Mouse (Mus musculus) adrenal gland, postnatal 14 days (tissue): ENCODE measurements at regions not wholly inside any gene's neighbourhood (a gene's known extent, or its start where the extent isn't known, plus 50 kb on each side); places are given as distances from the start of the nearest gene placed in this dataset.

Experiments used
- DNase-seq: peaks from one replicate; pipeline ENCODE4 v3.0.0; 2021; ENCODE audit warnings: mixed read lengths

- DNase-seq, result no peak
Measured at GRCm38 (mm10) chr4:93935692-93936091, 600.4 kb upstream of the Tusc1 start.

- DNase-seq, result no peak
Measured at GRCm38 (mm10) chr4:93927117-93927516, 591.8 kb upstream of the Tusc1 start.

DNA sequence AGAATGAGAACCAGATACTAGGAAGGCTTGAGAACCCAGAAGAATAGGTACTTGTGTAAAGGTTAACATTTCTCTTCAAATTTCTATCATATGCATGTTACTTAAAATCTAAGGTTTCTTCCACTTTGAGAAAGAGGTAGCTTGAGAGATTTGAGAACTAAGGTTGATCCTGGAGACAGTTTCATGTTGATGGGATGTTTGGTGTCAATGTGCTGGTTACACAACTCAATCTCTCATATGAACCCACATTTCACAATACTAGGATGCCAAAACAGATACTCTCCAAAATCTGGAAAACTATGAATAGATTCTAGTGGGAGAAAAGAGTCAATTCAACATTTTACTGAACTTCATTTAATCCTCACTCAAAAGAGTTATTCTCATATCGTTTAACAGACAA lies 589.1 kb upstream of the Tusc1 start:
- no peak for DNase-seq

DNA sequence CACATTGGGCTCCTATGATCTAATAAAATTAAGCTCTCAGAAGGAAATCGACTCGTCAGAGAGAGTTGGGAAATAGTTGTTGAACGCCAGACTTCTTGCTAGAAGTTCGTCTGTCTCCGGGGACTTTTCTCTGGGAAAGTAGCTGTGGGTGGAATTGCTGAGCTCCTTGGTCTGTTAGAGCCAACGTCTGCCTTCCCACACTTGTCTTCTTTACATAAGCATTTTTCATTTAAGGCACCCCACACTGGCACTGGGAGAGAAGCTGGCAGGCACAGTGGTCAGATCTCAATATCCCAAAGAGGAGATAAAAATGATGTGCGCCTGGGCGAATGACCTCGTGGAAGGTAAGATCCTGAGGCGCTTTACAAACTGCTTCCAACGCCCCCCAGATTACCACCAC lies 551.3 kb upstream of the Tusc1 start:
- peak; percentile 11 for DNase-seq

- no peak for DNase-seq
Measured at GRCm38 (mm10) chr4:93881318-93881717, 546.0 kb upstream of the Tusc1 start.

DNA sequence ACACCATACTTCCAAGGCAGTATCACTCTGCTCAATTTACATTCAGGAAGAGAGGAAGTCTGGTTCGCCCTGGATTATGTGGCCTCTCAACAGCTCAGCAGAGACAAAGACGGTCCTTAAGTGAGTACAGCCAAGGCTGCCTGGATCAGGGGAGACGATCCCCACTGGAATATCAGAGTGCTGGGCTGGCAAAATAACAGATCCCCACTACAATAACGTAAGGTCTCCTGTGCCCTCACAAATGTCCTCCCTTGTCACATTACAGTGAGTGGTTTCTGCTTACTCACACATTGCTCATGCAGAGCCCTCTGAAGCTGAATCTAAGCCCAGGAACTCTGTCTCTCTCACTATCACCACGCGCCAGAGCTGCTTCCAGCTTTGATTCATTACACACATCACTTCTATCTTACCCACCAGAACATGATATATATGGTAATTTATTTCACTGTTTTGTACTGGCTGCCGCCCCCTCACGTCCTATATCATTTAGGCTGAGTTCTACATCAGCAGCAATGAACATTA lies 544.1 kb upstream of the Tusc1 start:
- peak; percentile 48 for DNase-seq

GRCm38 (mm10) chr4:93873271-93873670 lies 538.0 kb upstream of the Tusc1 start:
- DNase-seq, result peak; percentile 16

DNA sequence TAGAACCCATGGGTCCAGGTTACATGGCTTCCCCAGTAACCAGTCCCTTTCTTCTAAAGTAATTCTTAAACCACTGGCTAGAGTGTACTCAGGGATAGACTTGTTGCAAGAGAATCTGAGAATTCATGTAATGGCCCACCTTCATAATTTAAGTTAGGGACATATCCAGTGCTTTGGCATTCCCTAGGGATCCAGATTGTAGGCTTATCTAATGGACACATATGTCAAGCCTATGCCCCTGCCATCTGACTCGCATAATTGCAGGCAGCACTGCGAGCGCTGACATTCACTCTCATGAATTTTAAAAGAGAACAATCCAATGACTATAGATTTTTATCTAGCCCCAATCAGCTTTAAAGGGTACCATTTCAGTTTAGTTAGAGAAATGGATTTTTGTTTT lies 518.1 kb upstream of the Tusc1 start:
- no peak for DNase-seq

- no peak for DNase-seq
Measured at GRCm38 (mm10) chr4:93849178-93849577, 513.9 kb upstream of the Tusc1 start.

DNA sequence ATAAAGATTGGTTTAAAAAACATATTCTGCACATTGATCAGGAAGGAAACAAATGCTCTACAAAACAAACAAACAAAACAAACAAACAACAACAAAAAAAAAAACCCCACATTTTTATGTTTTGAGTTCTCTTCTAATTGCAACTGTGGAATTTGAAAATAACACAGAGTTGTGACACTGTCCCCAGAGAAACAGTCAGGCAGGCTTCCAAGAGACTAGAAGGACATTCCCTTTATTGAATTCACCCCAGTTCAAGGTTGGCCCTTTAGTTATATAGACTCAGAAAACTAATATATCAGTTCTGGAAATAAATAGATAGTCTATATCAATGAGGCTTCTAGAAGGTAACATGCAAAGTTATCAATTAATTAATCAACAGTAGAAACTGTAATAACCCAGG lies 495.4 kb upstream of the Tusc1 start:
- DNase-seq, result peak; percentile 58

DNA sequence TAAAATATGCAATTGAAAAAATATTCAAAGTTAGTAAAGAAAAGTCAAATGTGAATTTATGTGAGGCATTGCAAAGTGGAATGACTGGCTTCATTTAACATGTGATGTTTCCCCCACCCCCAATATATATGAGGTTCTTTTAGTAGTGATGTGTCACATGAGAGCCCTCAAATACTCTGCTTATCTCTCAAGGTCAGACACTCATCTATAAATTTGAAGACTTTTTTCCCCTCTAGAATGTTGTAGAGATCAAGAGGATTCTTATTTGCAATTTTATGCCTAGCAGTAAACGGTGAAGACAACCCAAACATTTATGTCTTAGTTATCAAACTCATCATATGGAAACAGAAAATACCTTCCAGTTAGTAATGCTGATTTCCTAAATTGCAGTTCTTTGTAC lies 457.8 kb upstream of the Tusc1 start:
- DNase-seq, result no peak

DNA sequence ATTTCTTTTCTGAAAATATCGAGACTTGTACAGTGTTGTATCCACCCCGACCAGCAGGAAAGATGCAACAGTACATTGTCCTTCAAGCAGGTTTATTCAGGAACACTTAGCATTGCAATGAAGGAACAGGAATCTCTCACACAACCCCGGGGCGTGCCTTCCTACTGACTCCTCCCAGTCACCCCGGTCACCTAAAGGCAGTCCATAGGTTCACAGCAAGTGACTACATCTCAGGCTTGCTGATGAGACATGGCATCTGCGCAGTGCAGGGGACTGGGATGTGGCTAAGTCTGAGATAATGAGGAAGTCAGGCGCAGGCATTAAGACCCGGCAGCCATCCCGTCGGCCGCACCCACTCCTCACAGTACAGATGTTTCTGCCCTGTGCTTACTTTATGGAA lies 454.8 kb upstream of the Tusc1 start:
- DNase-seq, result no peak

GRCm38 (mm10) chr4:93754497-93754896 lies 419.2 kb upstream of the Tusc1 start:
- no peak for DNase-seq

DNA sequence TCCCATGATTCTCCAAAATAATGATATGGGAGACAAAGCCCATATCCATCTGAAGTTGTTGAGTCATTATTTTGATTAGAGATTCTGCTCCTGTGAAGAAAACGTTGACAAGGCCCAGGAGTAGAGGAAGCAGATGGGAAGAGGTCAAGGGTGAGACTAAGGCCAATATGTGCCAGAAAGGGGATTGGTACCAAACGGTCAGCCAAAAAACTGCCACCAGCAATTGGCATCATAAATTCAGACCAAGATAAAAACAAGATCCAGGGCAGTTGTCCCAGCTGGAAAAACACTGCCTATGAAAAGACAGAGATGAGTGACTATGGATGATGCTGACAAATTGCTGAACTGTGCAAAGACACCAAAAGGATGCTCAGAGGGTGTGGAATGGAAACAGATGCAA lies 411.0 kb upstream of the Tusc1 start:
- peak; percentile 56 for DNase-seq

GRCm38 (mm10) chr4:93713711-93714110 lies 378.4 kb upstream of the Tusc1 start:
- peak; percentile 44 for DNase-seq

DNA sequence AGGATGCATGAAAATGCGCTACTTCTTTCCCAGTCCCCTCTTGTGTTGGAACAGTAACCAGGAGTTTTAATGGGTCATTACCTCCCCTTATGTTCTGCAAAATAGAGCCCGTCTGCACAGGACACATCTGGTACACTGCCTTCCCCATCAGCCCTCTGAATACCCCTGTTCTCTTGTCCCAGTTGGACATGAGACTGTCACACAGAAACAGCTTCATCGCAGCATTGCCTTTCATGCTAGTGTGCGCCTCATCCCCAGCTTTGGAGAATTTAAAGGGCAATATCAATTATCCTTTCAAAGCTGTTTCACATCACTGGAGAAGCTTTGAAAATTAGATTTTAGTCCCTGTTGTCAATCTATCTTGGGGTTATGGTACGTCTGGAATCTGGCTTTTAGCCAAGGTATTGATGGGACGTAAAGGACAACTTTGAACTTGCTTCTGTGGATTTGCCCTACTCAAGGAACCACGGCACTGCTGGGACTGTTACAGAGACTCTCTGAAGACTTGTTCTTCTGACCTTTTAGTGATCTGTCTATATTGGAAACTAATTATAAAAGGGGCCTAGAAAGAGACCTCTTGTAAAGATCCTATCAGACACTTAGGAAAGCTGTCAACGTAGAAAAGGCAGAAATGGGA lies 341.2 kb upstream of the Tusc1 start:
- no peak for DNase-seq

GRCm38 (mm10) chr4:93675739-93676402 lies 340.6 kb upstream of the Tusc1 start:
- DNase-seq, result no peak

DNA sequence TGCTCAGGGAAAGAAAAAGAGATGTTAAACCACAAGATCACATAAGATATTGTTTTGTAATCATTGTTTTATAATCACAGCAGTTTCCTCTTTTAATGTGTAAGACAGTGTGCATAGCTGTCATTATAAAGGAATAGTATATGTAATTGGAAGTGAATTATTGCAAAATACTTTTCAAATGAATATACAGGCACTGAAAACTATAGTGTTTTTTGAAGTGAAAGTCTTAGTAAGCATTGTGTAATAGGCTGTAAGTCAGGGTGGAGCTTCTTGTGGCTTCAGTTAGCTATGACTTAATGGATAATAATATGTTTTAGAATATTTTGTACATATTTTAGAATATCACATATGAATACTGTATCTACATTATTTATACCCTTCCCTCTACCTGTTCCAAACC lies 333.7 kb upstream of the Tusc1 start:
- no peak for DNase-seq

GRCm38 (mm10) chr4:93664293-93664692 lies 329.0 kb upstream of the Tusc1 start:
- no peak for DNase-seq

- DNase-seq, result no peak
Measured at GRCm38 (mm10) chr4:93638207-93638606, 302.9 kb upstream of the Tusc1 start.

- DNase-seq, result no peak
Measured at GRCm38 (mm10) chr4:93598474-93598873, 263.2 kb upstream of the Tusc1 start.

DNA sequence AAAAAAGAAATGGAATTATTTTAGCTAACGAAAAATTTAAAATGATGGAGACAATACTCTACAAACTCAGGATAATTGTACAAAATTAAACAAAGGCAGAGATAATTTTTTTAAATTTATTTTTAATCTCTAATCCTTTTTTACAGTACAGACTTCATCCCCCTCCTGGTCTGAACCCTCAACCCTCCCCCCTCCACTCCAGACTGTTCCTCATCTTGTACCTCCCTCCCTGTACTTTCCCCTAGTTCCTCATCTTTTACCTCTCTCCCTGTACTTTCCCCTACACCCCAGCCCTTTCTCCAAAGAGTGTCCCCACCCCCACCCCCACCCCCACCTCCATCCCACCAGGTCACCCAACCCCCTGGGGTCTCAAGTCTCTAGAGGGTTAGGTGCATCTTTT lies 249.0 kb upstream of the Tusc1 start:
- DNase-seq, result no peak

GRCm38 (mm10) chr4:93583670-93584303 lies 248.5 kb upstream of the Tusc1 start:
- DNase-seq, result no peak

- DNase-seq, result no peak
Measured at GRCm38 (mm10) chr4:93579343-93579742, 244.0 kb upstream of the Tusc1 start.
